ENCODE assay signal across 8 mouse cellular contexts in the genomic region with DNA sequence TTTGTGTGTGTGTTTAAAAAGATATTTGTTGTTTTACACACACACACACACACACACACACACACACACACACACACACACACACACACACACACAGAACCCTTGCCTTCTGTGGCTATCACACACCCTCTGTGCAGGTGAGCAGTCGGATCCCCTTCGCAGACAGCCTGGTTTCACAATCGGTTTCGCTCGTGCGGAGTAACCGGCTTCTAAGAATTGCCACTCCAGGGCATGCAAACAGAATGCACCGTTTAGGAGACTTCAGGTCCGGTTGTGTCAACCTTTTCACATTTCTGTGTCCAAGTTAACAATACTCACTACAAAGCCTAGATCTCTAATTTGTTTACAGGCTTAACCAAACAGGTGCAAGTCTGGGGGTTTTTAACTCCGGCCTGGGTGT. TPM values are rescaled to one million over a fixed set of nuclear protein-coding genes. Genes with fewer than 3 reads are reported as not detected.
DNase-seq lines count a peak whose midpoint lies in the region; ATAC-seq and TF ChIP-seq lines count a peak whose summit lies in the region.
"Had no signal": no experiment of that assay in that cellular context is flagged by ENCODE, and none has a peak within 500 bp of the region (broad histone marks: within the 10 kb centered on the region; RNA-seq: fewer than 3 reads in every experiment).

No protein-coding gene starts in this region.

- H3K9me3 ChIP-seq in kidney, postnatal 0 days (replicated peaks; ENCODE audit: low read length), result no peaks in the 10 kb centered on the region
- H3K9me3 ChIP-seq in intestine, embryonic 14.5 days (ENCODE audit: control insufficient read depth, low read length), result no peaks in the 10 kb centered on the region

- WGBS in kidney, postnatal 0 days, result 29% methylated on average over 10 of the region's 10 CpGs
- 35% methylated on average over 10 of the region's 10 CpGs for WGBS in intestine, embryonic 14.5 days

- no peak for ATAC-seq in kidney, postnatal 0 days (replicated peaks; ENCODE audit: low FRiP score, low read depth)
- ATAC-seq in intestine, embryonic 14.5 days (replicated peaks; ENCODE audit: low FRiP score, low TSS enrichment, low read depth), result no peak

- H3K4me1 ChIP-seq in kidney, postnatal 0 days (replicated peaks; ENCODE audit: insufficient read depth, low read length), result no peaks in the 10 kb centered on the region
- H3K4me1 ChIP-seq in brown adipose tissue, adult 24 weeks (ENCODE audit: control insufficient read depth, insufficient read depth, insufficient read length, low read length), result peaks cover 4% of the 10 kb centered on the region; the same call in 1 of the 2 replicates
- H3K4me1 ChIP-seq in intestine, embryonic 14.5 days (replicated peaks; ENCODE audit: control insufficient read depth, insufficient read depth, low read length), result 0 out of 2 replicates have a peak, but pooled peaks cover 3% of the 10 kb centered on the region

- H3K4me3 ChIP-seq in kidney, postnatal 0 days (replicated peaks; ENCODE audit: low read depth, low read length), result peak overlapping the region; percentile 19; the same call in 1 of the 2 replicates
- peak overlapping the region; percentile 47; the same call in 1 of the 2 replicates for H3K4me3 ChIP-seq in brown adipose tissue, adult 24 weeks (ENCODE audit: insufficient read depth, low read depth, low read length)
- H3K4me3 ChIP-seq in intestine, embryonic 14.5 days (ENCODE audit: low read depth, low read length), result no peak overlapping the region

- H3K9ac ChIP-seq in kidney, postnatal 0 days (ENCODE audit: low read depth, low read length), result no peak overlapping the region
- H3K9ac ChIP-seq in intestine, embryonic 14.5 days (ENCODE audit: low read length), result no peak overlapping the region

- no peak for DNase-seq in kidney, postnatal 0 days (ENCODE audit: low spot score)
- DNase-seq in kidney, adult 11 months, result no peak
- no peak for DNase-seq in intestine, embryonic 14.5 days (ENCODE audit: low spot score)
- DNase-seq in lung, postnatal 4 days, result peak; percentile 13 to 28
- DNase-seq in left cerebral cortex, adult 9 months (ENCODE audit: low spot score in 2 of 2), result no peak
- DNase-seq in left cerebral cortex, adult 8-10 months (ENCODE audit: low spot score in 2 of 2), result no peak
- DNase-seq: cerebellum, adult 18-20 months had no signal

- H3K27ac ChIP-seq in kidney, postnatal 0 days, result no peak overlapping the region
- no peak overlapping the region for H3K27ac ChIP-seq in brown adipose tissue, adult 24 weeks (replicated peaks; ENCODE audit: low read depth, low read length)
- H3K27ac ChIP-seq in intestine, embryonic 14.5 days (ENCODE audit: low read depth), result no peak overlapping the region

- H3K36me3 ChIP-seq in kidney, postnatal 0 days (ENCODE audit: insufficient read depth, low read length), result no peaks in the 10 kb centered on the region
- no peaks in the 10 kb centered on the region for H3K36me3 ChIP-seq in intestine, embryonic 14.5 days (ENCODE audit: control insufficient read depth, insufficient read depth, low read length)

- no peaks in the 10 kb centered on the region for H3K27me3 ChIP-seq in kidney, postnatal 0 days (ENCODE audit: insufficient read depth, low read length)
- H3K27me3 ChIP-seq in intestine, embryonic 14.5 days (replicated peaks; ENCODE audit: control insufficient read depth, insufficient read depth, low read length), result peaks cover 14% of the 10 kb centered on the region

- H3K4me2 ChIP-seq in kidney, postnatal 0 days (ENCODE audit: low read length), result peak overlapping the region; percentile 46
- H3K4me2 ChIP-seq in intestine, embryonic 14.5 days (ENCODE audit: low read length), result peak overlapping the region; percentile 48

- TF ChIP-seq CTCF in kidney, postnatal 0 days (IDR thresholded peaks at IDR 0.05; ENCODE audit: low read depth), result no peak

RNA-seq across cellular contexts. Expression of a gene that starts 50.4 kb away (rescaled TPM):
- polyA plus RNA-seq in kidney, postnatal 0 days (2015; fragmentation: Nextera tagmentation; extraction: Ambion mirVana), result 1,049 and 1,178 TPM in 2 replicates
- polyA plus RNA-seq in brown adipose tissue, adult 24 weeks (2012; ENCODE audit: insufficient read depth, insufficient read length, missing spikeins), result 379 and 394 TPM in 2 replicates
- polyA plus RNA-seq in intestine, embryonic 14.5 days (2014; fragmentation: Nextera tagmentation; extraction: Ambion mirVana), result 1,414 and 1,590 TPM in 2 replicates
- total RNA-seq in left cerebral cortex, adult 8-10 months (2022), result 100 to 1,000 TPM; 632 to 772 (median 717) TPM

RNA-seq across cellular contexts. Expression of a gene that starts 51.5 kb away (rescaled TPM):
- polyA plus RNA-seq in kidney, postnatal 0 days (2015; fragmentation: Nextera tagmentation; extraction: Ambion mirVana), result 19.3 and 20.5 TPM in 2 replicates
- 16.1 and 25.2 TPM in 2 replicates for polyA plus RNA-seq in brown adipose tissue, adult 24 weeks (2012; ENCODE audit: insufficient read depth, insufficient read length, missing spikeins)
- 21.2 and 26.0 TPM in 2 replicates for polyA plus RNA-seq in intestine, embryonic 14.5 days (2014; fragmentation: Nextera tagmentation; extraction: Ambion mirVana)
- total RNA-seq in left cerebral cortex, adult 8-10 months (2022), result 10 to 100 TPM; 13.0 to 18.3 (median 14.4) TPM

Comparison
In these comparisons a context has a peak if more than half of its experiments do, and no peak if none do; other contexts are left out.
1. DNase-seq: peak in lung, postnatal 4 days (2 of 2); none in kidney, postnatal 0 days (single experiment), kidney, adult 11 months (single experiment), intestine, embryonic 14.5 days (single experiment), left cerebral cortex, adult 9 months (0 of 2) and left cerebral cortex, adult 8-10 months (0 of 2).